Mouse (Mus musculus) MEL (cell line): ENCODE results near the gene Lgi1.

ENCODE experiments used
- CTCF ChIP-seq, 3 experiments: IDR thresholded peaks in 2 of 3; conservative IDR thresholded peaks in 1 of 3; 2 replicates each; pipeline ENCODE4 v1.5.1; 2011 to 2012; ENCODE audit warnings: low read length in 3 of 3, low read depth in 2 of 3, mild to moderate bottlenecking in 2 of 3, improper control_type of control experiment in 1 of 3, inconsistent platforms in 1 of 3, mixed read lengths in 1 of 3, moderate library complexity in 1 of 3; ENCODE audit not compliant: control insufficient read depth in 1 of 3, insufficient read depth in 1 of 3, poor library complexity in 1 of 3, severe bottlenecking in 1 of 3
- E2F4 ChIP-seq: IDR thresholded peaks from 2 replicates; pipeline ENCODE4 v1.6.1; 2011; ENCODE audit warnings: low read depth, low read length, improper control_type of control experiment, borderline replicate concordance
- EP300 ChIP-seq, 2 experiments: IDR thresholded peaks; 2 replicates each; pipeline ENCODE4 v1.6.1; 2011; ENCODE audit warnings: improper control_type of control experiment in 2 of 2, low read length in 2 of 2, low read depth in 1 of 2, mild to moderate bottlenecking in 1 of 2
- GATA1 ChIP-seq: IDR thresholded peaks from 2 replicates; pipeline ENCODE4 v1.6.1; 2011; ENCODE audit warnings: low read depth, low read length, improper control_type of control experiment
- MEF2A ChIP-seq: IDR thresholded peaks from 2 replicates; pipeline ENCODE4 v1.6.1; 2014; ENCODE audit warnings: low read depth, mild to moderate bottlenecking, inconsistent platforms, low read length, improper control_type of control experiment; ENCODE audit not compliant: poor library complexity, insufficient replicate concordance, severe bottlenecking; ENCODE audit errors: extremely low read depth
- ZMIZ1 ChIP-seq: IDR thresholded peaks from 2 replicates; pipeline ENCODE4 v1.6.1; 2012; ENCODE audit warnings: low read depth, mild to moderate bottlenecking, inconsistent platforms, low read length, improper control_type of control experiment, moderate library complexity

- TF ChIP-seq MEF2A (no peak), ZMIZ1 (no peak), E2F4 (no peak), EP300 (IDR thresholded peaks at IDR 0.05; ENCODE audit: low read depth in 1 of 2, low read length in 2 of 2) (no peak), CTCF (IDR thresholded peaks at IDR 0.05 in 2 of 3, conservative IDR thresholded peaks at IDR 0.05 in 1 of 3; ENCODE audit: control insufficient read depth in 1 of 3, insufficient read depth in 1 of 3, low read depth in 2 of 3, low read length in 3 of 3, poor library complexity in 1 of 3, severe bottlenecking in 1 of 3) (no peak), GATA1 (no peak)
Measured at GRCm38 (mm10) chr19:38276226-38276625, 11.9 kb downstream of the Lgi1 start.
